Mouse (Mus musculus) kidney, postnatal 36 days (tissue): ENCODE measurements around the gene Rhod.
"Not testable (repeated sequence)": the region's sequence is repeated elsewhere in the genome, so short reads cannot be mapped to it uniquely, and the experiment has no call there.

Source experiments
- DNase-seq, 2 experiments: peaks; one replicate each; pipeline ENCODE4 v3.0.0; 2021 to 2022; ENCODE audit warnings: mixed read lengths in 2 of 2

Gene Rhod

DNA sequence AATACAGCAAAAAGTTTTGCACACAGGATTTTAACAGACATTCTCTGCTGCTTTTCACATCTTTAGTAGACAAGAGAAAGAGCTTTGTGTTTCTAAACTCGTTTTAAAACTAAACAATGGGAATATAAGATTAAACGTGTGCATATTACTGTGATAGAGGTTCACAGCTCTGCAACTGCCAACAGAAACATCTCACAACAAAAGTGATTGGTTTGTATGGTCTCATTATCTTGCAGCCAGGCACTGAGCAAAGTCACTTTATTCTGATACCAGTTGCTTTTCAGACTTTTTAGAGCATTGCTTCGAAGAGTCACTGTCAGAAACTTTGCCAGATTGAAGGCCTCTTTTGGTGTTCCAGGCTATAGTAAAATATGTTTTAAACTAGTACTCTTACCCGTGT is 40.3 kb downstream of the Rhod start:
- DNase-seq = no peak

DNA sequence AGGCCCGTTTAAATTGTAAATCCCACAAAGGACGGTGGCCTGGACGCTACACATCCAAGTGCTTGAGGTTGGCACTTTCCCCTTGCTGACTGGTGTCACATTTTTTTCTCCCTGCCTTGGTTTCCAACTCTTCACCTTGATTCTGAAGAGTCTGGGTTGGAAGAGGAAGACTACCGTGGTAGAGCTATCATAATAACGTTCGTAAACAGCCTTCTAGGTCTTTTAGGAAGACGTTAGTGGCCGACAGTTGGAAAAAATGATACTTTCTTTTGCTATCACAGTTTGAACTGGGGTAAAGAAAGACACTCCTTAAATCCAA is 40.6 kb downstream of the Rhod start:
- DNase-seq = no peak

- DNase-seq = peak; percentile 37 to 67
Measured at GRCm38 (mm10) chr19:4397798-4398629, 41.2 kb downstream of the Rhod start, which contains the start of gene Kdm2a. Gene Kdm2a, minus strand, starts transcription at chr19:4398285.

DNA sequence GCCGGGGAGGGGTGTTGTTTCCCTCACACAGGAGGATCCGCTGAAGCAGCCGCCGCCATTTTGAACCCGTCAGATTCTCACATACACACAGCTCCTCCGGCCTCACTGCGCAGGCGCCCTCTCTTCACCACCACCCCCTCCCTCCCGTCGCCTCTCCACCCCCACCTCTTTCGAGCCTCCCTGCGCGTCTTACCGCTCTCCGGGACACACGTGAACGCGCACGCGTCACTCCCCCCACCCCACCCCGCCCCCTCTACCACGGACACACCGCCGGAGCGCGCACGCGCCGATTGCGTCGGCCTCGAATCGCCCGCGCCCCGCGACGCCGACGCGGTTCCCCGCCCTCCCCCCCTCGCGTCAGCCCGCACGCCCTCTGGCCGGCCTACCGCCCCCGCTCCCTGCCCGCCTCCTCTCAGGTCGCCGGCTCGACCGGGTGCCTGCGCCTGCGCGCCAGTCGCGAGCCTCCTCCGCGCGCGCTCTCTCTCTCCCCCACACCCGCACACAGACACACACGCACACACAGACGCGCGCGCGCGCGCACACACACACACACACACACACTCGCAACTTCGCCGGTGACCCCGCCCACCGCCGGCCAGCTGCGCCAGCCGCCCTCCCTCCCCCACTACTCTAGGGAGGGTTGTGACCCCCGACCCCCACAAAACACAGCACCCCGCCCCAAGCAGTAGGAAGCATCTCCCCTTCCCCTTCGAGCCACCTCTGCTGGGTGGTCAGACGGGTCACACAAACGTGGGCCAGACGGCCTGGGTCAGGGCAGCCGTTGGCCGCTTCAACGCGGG is 42.0 kb downstream of the Rhod start:
- peak; percentile 98 for DNase-seq

- DNase-seq = peak; percentile 20 to 50
Measured at GRCm38 (mm10) chr19:4396081-4396997, 42.9 kb downstream of the Rhod start.

DNA sequence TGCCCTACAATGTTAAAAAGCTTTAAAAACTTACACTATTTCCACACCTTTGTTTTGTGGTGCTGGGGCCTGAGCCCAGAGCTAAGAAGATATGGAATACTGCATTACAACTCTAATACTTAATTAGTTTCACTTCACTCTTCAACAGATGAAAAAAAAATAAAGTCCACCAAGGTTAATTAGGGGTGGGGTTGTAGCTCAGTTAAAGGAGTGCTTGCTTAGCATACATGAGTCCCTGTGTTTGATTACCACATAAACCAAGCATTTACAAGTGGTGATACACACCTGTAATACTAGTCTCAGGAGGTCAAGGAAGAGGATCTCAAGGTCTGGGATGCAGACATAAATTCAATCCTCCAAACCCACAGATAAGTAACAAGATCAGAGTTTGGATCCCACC is 52.0 kb downstream of the Rhod start:
- DNase-seq = no peak

DNA sequence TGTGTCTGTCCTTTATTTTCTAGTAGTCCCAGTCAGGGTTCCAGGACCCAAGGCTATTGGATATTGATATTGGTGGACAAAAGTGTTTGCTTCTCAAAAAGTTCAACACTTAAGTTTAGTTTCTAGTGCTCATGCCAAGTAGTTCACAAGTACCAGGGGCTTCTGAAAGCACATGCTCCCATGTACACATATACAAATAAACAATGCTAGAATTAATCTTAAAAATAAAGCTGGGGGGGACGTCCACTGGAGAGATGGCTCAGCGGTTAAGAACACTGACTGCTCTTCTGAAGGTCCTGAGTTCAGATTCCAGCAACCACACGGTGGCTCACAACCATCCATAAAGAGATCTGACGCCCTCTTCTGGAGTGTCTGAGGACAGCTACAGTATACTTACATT is 54.2 kb downstream of the Rhod start:
- DNase-seq = no peak

GRCm38 (mm10) chr19:4384322-4384721 is 54.9 kb downstream of the Rhod start:
- DNase-seq = peak in 1 of 2 experiments; percentile 17

GRCm38 (mm10) chr19:4383306-4383705 is 55.9 kb downstream of the Rhod start:
- peak in 1 of 2 experiments; percentile 12 for DNase-seq

DNA sequence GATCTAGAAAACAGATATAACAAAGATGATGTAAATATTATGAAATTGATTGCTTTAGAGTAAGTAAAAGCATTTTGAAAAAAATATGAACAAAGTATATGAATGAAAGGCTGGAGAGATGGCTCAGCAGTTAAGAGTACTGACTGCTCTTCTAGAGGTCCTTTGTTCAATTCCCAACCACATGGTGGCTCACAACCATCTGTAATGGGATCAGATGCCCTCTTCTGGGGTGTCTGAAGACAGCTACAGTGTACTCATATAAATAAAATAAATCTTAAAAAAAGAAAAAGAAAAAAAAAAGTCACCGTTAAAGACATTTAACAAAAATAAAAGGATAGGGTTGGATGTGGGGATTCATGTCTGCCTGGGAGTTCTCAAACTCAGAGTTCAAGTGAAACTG is 56.9 kb downstream of the Rhod start:
- not testable (repeated sequence) for DNase-seq
